Mouse (Mus musculus) adipocyte (in vitro differentiated cells): ENCODE data around the gene Bicral.
A peak's percentile ranks its signal among the peaks of the same experiment; 100 is the strongest.

Experiments
- DNase-seq: peaks from one replicate; pipeline ENCODE4 v3.0.0-alpha.2; 2016; ENCODE audit warnings: low spot score

The Bicral gene

DNA sequence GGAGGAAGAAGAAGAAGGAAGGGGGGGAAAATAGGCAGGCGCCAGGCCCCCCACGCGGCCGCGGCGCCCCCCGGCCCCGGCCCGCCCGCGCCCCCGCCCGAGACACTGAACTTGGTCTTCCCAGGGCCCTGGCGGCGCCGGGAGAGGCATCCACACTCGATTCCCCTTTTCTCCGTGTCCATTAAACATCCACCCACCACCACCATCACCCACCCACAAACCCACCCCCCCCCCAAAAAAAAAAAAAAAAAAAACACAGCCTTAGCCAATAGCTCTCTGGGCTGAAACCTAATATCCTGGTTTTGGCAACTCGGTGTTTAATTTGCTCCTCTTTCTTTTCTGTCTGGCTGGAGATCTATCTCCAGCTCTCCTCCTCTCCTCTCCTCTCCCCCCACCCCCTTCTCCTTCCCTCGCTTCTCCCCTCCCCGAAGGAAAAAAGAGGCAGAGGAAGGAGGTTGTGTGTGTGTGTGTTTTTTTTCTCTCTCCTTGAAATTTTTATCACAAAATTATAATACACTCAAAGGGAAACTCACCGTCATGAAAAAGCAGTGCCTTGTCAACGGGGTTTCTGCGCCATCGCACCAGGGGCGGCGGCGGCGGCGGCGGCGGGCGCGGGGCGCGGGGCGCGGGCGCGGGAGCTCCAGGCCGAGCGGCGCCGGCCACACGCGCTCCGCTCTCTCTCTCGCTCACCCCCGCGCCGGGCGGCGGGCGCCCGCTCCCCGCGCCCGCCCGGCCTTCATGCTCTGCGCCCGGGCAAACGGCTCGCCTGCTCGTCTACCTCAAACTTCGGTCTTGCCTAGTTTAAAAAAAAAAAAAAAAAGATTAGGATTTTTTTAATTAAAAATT lies at the start of gene Bicral:
Gene Bicral (minus strand): TSS at position 580 of the 846 bp plus-strand sequence.
- DNase-seq: peak; percentile 78

DNA sequence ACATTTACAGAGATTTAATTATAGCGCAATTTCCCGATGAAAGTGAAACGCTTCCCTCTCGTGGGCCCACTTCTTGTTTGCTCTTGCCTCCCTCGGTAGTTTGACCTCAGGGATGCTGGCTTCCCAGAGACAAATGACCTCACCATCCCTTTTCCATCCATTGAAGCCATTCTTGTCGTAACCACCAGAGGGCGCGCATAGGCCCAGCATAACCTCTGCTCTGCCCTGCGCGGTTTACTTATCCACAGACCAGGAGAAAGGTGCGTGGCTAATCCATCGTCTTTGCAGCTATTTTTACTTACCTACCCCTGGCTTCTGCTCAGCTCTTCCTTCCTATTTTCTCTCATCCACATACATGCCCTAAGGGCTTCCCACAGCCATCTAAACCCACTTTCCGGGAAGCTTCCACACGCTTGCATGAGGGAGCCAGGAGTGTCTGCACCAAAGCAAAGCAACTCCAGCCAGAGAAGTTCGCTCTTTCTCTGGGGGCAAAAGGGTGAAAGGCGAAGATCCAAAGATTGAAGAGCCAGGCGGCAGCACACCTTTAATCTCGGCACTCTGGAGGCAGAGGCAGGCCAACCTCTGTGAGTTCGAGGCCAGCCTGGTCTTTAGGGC lies 45.7 kb upstream of the Bicral start:
- DNase-seq: peak; percentile 89

DNA sequence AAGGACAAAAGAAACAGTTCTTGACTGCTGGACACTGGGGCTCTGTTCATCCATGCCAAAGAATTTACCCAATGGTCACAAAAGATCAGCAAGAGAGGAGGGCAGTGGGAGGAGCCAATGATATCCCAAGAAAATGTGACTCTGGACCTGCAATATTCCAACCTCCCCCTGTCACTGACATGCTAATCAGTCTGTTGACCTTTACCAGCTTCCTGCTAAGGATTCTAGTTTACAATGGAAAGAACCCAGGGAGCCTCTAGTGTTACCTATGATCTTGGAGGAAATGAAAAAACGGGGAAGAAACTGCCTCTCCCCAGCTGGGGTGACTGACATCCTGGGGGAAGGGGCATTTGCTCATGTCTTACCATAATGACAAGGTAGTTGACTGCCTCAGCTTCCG lies 42.7 kb upstream of the Bicral start:
- no peak for DNase-seq

DNA sequence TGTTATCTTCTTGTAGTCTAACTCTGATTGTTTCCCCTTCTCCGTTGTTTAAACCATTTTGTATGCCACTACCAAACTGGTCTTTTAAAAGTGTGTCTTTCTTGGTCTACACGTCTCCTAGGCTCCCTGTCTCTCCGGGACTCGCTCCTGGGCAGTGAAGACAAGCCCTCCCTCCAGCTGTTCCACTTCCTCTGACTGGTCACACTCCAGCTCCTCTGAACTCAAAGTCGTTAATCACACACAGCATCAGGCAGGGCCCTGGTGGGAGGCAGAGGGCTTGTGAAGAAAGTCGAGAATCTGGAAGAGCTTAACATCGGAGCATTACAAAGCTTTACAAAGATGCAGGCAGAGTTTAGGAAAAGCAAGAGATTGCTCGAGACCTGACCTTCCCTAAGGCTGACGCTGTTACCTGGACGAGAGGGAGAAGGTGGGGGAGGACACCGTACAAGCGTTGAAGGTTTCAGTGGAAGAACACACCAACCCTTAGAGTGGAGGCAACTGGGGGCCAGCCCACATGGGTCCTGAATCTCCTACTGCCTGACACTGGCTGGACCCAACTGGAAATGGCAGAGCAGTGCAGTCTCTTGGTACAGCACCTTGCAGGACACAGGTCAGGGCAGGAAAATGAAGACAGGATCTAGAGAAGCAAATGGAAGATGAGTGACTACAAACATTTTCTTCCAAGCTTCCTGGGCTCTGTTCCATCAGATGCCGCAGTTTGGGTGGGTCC lies 39.1 kb upstream of the Bicral start:
- DNase-seq: no peak

DNA sequence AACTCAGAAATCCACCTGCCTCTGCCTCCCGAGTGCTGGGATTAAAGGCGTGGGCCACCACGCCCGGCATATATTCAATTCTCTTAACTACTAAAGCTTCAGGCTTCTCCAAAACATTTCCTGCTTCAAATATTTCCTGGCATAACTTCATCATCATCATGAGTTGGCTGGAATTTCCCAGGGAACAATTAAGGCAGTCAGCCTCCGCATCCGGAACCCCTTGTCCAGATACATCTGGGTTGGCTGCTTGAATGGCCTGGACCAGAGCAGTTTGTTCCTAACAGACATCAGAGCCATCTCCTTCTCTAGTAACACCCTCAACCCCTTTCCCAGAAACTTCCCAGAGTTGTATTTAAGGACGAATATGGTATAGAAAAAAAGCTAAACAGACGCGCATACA lies 37.1 kb upstream of the Bicral start:
- no peak for DNase-seq

DNA sequence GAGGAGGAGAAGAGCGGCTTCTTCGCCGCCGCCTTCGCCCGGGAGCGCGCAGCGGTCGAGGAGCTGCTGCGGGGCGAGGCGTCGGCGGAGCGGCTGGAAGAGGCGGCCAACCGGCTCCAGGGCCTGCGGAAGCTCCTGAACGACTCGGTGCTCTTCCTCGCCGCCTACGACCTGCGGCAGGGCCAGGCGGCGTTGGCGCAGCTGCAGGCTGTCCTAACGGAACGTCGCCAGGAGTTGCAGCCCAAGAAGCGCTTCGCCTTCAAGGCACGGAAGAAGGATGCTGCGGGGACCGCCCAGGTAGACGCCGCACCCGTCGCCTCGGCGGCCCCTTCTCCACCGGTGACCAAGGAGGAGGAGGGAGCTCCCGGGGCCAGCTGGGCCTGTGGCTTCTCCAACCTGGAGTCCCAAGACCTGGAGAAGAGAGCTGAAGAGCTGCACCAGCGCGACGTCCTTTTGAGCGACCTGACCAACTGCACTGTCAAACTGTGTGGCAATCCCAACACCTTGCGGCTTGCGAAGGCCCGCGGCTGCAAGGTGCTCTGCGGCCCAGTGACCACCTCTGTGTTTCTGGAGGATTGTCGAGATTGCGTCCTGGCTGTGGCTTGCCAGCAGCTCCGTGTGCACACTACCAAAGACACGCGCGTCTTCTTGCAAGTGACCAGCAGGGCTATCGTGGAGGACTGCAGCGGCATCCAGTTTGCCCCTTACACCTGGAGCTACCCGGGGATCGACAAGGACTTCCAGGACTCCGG lies 32.7 kb upstream of the Bicral start:
- peak; percentile 35 for DNase-seq

DNA sequence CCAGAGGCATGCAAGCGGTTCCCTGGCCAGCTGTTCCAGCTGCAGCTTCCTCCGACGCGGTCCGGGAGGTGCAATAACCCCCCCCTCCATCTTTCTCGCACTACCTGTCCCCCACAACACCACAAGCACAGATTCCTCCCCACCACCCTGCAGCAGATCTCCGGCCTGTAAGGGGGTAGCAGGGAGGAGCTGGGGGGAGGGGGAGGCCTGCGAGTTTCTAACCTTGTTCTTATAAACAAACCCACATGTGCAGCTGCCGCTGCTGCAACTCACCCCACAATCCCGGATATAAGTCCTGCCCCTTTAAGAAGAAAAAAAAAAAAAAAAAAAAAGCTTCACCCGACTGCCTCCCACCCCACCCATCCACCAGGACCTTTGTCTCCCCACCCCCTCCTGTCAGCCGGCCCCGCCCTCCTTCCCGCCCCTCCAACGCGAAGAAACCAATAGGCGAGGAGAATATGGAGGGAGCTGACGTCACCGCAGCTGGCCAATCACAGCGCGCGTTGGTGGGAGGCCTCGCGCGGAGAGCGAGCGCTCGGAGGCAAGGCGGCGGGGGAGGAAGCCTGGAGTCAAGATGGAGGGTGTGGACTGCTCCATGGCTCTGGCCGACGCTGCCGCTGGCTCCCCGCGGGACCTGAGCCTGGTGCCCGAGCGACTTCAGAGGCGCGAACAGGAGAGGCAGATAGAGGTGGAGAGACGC lies 32.0 kb upstream of the Bicral start, which contains the start of gene Tbcc:
Gene Tbcc (plus strand): TSS at position 569 of the 700 bp plus-strand sequence.
- peak; percentile 99 for DNase-seq

DNA sequence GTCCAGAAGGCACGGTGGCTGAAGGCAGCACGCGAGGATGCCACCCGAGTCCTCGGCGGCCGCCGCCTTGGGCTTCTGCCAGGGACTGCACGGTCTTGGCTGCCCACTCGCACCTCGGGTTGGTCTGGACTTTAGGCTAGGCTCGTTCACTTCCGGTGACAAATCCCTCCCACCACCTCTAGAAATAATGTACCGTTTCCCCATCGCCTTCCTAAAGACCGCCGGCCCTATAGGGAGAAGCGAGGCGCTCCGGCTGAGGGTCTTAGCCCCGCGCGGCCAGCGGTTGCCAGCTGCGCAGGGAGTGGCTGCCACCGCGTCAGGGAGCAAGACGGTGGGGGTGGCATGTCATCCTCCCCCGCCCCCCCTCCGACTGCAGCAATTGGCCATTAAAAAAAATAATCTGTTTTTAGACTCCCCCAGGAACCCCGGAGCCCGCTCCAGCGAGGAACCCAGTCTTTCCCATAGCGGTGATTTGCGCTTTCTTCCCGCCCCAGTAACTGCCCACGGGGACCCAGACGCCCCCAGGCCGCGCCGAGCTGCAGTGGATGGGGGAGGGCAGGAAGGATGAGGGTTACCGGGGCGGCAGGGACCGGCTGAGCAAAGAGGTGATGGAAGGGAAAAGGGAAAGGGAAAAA lies 31.3 kb upstream of the Bicral start:
- DNase-seq: peak; percentile 74

DNA sequence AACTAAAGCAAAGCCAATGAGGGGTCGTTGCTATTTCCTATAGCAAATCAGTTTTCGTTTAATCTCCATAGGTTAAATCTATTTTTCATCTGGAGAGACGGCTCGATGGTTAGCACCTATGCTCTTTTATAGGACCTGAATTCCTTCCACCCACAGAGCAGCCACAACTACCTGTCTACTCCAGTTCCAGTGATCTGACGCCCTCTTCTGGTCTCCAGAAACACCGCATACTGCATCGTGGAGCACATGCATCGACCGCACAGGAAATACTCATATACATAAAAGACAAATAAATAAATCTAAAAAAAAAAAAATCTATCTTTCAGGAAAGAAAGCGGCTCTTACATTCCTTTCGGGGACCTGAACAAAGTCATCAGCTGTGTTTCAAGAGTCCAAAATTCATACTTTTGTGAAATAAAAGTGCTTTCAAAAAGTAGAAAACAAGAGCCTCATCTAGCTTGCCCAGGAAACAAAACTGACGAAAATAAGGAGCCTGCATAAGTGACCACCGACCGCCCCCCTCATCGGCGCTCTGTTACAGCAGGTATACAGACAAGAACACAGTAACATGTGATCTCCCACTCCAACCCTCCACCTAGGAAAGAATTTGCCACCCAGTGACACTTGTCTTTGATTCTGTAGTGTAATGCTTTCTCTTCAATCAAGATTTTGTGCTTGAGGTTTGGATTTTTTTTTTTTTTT lies 30.4 kb upstream of the Bicral start:
- peak; percentile 60 for DNase-seq

DNA sequence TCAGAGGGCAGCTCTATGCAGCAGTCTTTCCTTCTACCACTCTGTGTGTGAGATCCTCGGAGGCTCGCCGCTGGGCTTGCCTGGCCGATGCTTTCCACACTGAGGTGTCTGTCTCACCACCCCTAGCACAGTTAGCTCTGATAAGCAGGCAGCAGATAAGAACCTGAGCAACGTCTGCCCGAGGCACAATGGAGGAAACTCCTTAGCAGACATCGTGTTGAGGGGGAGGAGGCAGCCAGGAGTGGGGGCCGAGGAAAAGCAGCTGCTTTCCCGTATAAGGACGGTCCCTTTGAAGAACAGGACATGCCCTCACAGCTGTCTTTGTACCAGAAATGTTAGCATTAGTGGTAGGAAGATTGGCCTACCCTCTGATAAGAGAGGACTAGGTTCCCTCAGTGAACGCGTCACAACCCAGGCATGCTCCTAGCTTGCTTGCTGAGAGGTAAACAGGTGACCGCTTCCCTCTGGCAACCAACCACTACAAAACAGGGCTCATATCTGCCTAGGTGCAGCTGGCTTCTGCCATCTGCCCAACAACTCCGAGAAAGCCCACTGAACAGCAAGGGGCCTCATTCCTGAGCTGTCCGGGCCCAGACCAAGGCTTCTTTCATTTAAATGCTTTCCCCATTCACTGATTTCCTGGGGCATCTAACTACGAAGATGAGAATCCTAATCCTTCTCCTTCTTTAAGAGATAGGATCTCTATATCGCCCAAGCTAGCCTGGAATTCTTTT lies 27.8 kb upstream of the Bicral start:
- no peak for DNase-seq

DNA sequence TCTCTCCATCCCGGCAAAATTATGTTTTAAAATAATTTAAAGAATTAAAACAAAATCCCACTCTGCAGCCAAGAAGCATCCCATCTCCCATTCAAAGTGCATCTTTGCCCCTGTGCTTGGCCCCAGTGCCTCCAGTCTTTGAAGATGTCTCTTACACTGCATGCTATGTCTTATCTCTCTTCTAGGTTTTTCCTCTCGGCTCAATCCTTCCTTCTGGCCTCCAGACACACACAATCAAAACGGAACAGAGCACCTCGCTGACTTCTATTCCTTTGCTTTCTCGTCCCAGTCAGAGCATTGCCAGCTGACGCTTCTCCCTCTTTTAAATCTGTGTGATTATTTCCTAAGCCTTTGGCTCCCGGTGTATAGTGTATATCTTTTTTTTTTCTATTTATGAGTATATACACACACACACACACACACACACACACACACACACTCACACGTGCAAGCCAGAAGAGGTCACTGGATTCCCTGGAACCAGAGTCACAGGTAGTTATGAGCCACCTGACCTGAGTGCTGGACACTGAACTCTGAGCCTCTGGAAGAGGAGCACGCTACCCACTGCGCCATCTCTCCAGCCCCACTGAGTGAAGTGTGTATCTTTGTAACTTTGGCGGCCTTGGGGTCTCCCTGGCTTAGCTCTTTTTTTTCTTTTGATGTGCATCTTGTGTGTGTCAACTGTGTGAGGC lies 27.1 kb upstream of the Bicral start:
- DNase-seq: no peak

DNA sequence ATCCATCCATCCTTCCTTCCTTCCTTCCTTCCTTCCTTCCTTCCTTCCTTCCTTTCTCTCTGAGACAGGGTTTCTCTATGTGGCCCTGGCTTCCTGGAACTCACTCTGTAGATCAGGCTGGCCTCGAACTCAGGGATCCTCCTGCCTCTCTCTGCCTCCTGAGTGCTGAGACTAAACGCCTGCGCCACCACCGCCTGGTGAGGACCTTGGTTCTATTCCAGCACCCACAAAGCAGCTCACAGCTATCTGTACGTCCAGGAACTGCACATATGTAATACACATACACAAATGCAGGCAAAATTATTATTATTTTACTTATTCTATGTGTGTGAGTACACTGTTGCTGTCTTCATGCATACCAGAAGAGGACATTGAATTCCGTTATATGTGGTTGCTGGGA lies 26.5 kb upstream of the Bicral start:
- no peak for DNase-seq

DNA sequence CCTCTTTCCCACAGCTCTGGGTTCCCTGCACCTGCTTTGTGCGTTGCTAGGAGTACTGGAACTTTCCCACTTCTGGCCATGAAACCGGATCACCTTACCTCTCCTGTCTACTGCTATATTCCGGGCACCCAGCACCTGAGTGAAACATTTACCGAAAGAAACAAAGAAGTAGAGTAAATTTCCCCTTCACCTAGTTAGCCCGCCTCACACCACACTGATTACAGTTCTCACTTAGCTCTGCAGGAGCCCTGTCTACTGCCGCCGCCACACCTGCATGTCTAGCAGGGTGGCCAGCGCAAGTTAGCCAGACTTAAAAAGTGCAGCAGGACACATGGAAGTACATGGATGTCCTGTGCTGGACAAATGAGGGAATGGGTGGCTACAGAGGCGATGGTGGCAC lies 24.8 kb upstream of the Bicral start:
- DNase-seq: no peak

DNA sequence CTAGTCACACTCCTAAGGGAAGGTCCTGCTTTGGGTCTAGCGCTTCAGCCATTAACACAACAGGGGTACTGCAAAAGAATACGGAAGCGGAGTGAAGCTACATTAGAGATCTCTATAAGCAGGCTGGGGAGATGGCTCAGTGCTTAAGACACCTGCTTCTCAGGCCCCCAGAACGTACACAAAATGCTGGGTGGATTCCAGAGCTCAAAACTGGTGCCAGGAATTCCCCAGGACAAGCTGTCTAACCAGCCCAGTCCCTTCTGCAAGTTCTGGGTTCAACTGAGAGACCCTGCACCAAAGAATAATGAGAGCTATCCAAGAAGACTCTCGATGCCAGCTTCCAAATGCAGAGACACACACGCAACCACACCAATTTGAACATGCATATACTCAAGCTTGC lies 23.4 kb upstream of the Bicral start:
- DNase-seq: no peak

DNA sequence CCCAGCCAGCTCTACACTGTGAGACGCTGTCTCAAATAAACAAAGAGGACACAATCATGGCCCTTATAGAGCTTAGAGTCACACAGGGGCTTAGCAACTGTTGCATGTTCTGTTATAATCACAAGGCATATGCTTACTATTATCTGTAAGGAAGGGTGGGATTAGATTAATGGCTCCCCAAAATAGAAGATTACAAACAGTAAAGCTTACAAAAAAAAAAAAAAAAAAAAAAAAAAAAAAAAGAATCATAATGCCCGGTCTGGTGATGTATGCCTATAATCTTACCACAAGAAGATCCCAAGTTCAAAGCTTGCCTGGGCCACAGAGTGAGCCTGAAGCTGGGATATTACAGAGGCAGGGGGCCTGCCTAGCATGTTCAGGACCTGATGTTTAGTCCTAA lies 22.0 kb upstream of the Bicral start:
- DNase-seq: no peak

DNA sequence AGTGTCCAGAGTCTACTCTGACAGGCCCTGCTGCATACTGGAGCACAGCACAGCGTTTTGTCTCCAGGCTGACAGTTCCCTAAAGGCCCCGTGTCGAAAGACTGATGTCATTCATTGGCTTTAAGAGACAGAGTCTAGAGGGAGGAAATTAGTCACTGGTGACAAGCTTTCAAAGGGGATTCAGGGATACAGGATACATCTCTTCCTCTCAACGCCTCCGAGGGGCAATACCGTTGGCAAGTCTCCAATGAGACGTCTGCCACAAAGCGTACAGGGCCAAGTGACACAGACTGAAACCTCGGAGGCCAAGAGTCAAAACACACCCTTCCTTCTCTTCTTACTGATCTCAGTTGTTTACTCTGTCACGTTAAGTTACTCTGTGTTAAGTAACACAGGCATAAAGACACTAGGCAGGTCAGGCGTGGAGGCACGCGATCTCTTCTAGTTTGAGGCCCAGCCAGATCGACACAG lies 21.6 kb upstream of the Bicral start:
- peak; percentile 87 for DNase-seq

DNA sequence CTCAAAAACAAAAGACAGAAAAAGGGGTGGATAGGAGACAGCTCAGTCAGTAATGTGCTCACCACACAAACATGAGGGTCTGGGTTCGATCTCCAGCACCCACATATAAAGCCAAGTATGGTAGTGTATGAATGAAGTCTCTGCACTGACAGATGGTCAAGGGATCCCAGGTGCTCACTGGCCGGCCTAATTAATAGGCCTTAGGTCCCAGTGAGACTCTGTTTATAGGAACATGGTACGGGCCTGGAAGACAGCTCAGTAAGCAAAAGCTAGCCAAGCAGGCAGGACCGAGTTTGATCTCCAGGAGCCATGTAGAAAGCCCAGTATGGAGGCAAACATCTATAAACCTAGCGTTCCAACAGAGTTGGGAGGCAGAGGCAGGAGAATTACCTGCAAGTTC lies 18.8 kb upstream of the Bicral start:
- no peak for DNase-seq

DNA sequence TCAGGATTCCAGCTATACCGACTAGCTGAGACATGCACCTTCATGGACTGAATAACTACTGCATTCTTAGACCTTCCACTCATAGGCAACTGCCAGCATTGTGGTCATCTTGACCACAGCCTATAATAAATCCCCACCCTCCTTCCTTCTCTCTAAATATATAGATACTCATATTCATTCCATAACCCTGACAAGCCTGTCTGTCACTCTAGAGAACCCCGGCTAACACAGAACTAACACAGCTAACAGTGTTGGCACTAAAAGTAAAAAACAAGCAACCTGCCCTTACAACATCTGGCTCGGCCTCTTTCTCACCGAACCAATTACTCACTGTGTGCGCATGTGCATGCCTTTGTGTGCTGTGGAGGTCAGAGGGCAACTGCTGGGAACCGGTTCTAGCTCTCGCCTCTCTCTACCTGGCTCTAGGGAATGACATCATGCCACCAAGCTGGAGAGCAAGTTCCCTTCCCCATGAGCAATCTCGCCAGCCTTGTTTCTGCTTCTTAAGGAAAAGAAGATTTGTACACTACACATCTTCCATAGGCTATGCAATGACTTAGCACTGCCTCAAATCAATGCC lies 18.2 kb upstream of the Bicral start:
- peak; percentile 79 for DNase-seq

DNA sequence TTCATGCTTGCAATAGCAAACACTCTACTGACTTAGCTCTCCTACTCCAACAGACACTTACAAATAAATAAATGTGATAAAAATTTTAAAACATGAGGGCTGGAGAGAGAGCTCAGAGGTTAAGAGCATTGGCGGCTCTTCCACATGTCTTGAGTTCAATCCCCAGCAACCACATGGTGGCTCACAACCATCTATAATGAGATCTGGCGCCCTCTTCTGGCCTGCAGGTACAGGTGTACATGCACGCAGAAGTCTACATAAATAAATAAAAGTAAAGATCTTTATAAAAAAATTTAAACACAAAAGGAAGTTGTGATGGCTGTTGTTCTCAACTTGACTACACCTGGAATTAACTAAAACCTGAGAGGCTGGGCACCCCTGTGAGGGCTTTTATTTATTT lies 17.3 kb upstream of the Bicral start:
- no peak for DNase-seq
